Mouse (Mus musculus) small intestine, adult 2 months (tissue): ENCODE measurements at regions not wholly inside any gene's neighbourhood (a gene's known extent, or its start where the extent isn't known, plus 50 kb on each side); places are given as distances from the start of the nearest gene placed in this dataset.

ENCODE experiments used
- CTCF ChIP-seq: fragments of 200-500 bp; IDR thresholded peaks from 2 replicates; pipeline ENCODE4 v1.5.1; 2012; ENCODE audit warnings: low read depth, mild to moderate bottlenecking, control low read depth, inconsistent platforms, low read length, moderate library complexity, mixed read lengths; ENCODE audit not compliant: insufficient replicate concordance, insufficient read length; ENCODE audit errors: extremely low read depth
- POLR2A ChIP-seq: fragments of 200-500 bp; IDR thresholded peaks from 2 replicates; pipeline ENCODE4 v1.6.1; 2012; ENCODE audit warnings: low read depth, mild to moderate bottlenecking, control low read depth, inconsistent platforms, low read length, moderate library complexity

DNA sequence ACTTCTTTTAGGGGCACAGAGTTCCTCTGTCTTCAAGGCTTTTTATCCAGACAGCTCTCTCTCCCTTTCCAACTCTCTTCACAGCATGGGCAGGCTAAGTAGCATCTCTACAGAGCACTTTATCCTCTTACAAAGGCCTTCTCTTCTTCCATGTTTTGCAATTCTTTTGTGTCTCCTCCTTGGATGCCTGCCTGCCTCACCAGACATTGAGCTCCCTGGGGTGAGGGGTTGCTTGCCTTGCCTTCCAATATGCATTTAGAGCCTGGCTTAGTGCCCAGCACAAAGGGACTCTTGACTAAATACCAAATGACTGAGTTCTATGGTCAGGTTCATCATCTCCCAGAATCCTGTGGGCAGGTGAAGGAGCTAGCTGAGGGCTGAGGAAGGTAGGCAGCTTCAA, 102.8 kb downstream of the Ttc32 start:
- TF ChIP-seq CTCF: no peak
- no peak for TF ChIP-seq POLR2A
